Mouse (Mus musculus): ENCODE data around the gene Dnajb7. TPM values are rescaled to one million over a fixed set of nuclear protein-coding genes. Genes with fewer than 3 reads are reported as not detected.
A peak's percentile ranks its signal among the peaks of the same experiment; 100 is the strongest.
"Not testable (repeated sequence)": the region's sequence is repeated elsewhere in the genome, so short reads cannot be mapped to it uniquely, and the experiment has no call there.

The Dnajb7 gene
- polyA plus RNA-seq (2016; fragmentation: Nextera tagmentation; extraction: Ambion mirVana), result 1.5 and 1.7 TPM in 2 replicates

- H3K4me3 ChIP-seq, result no peak within 1 kb of the TSS
- H3K27ac ChIP-seq, result no peak within 1 kb of the TSS
- H3K4me1 ChIP-seq, result no peaks in the 10 kb centered on the region
- H3K36me3 ChIP-seq, result 0 out of 2 replicates have a peak, but pooled peaks cover 2% of the 10 kb centered on the region
- 95% methylated on average over 1 of the region's 1 CpGs for WGBS
- H3K9me3 ChIP-seq, result no peaks in the 10 kb centered on the region
- no peak for DNase-seq (ENCODE audit: low spot score)
- H3K27me3 ChIP-seq (ENCODE audit: insufficient read depth, poor library complexity, severe bottlenecking), result no peaks in the 10 kb centered on the region
These were observed at the start of gene Dnajb7 for GRCm38 (mm10) chr15:81408199-81408598. TSS of gene Dnajb7 (minus strand) at chr15:81408299.

GRCm38 (mm10) chr15:81448463-81448862, 40.4 kb upstream of the Dnajb7 start:
- no peak for DNase-seq (ENCODE audit: low spot score)
- Histone ChIP-seq H3K36me3 (peaks cover 46% of the 10 kb centered on the region), H3K9me3 (no peaks in the 10 kb centered on the region), H3K27me3 (ENCODE audit: insufficient read depth, poor library complexity, severe bottlenecking) (no peaks in the 10 kb centered on the region), H3K4me1 (0 out of 2 replicates have a peak, but pooled peaks cover 4% of the 10 kb centered on the region), H3K27ac (no peak overlapping the region), H3K4me3 (no peak overlapping the region)
- WGBS, result 48% methylated on average over 3 of the region's 3 CpGs

- Histone ChIP-seq H3K27ac (no peak overlapping the region), H3K4me1 (no peaks in the 10 kb centered on the region), H3K36me3 (peaks cover 37% of the 10 kb centered on the region), H3K4me3 (no peak overlapping the region), H3K27me3 (ENCODE audit: insufficient read depth, poor library complexity, severe bottlenecking) (no peaks in the 10 kb centered on the region), H3K9me3 (no peaks in the 10 kb centered on the region)
- no peak for DNase-seq (ENCODE audit: low spot score)
These were observed 31.1 kb upstream of the Dnajb7 start for GRCm38 (mm10) chr15:81439236-81439635.

GRCm38 (mm10) chr15:81438345-81438744, 30.2 kb upstream of the Dnajb7 start:
- WGBS, result 92% methylated on average over 1 of the region's 1 CpGs
- Histone ChIP-seq H3K36me3 (peaks cover 32% of the 10 kb centered on the region), H3K9me3 (no peaks in the 10 kb centered on the region), H3K27ac (no peak overlapping the region), H3K27me3 (ENCODE audit: insufficient read depth, poor library complexity, severe bottlenecking) (no peaks in the 10 kb centered on the region), H3K4me1 (no peaks in the 10 kb centered on the region), H3K4me3 (no peak overlapping the region)
- no peak for DNase-seq (ENCODE audit: low spot score)

- Histone ChIP-seq H3K36me3 (peaks cover 43% of the 10 kb centered on the region), H3K9me3 (no peaks in the 10 kb centered on the region), H3K27me3 (ENCODE audit: insufficient read depth, poor library complexity, severe bottlenecking) (no peaks in the 10 kb centered on the region), H3K4me1 (no peaks in the 10 kb centered on the region), H3K4me3 (no peak overlapping the region), H3K27ac (no peak overlapping the region)
- no peak for DNase-seq (ENCODE audit: low spot score)
- WGBS, result 71% methylated on average over 1 of the region's 1 CpGs
These were observed 23.1 kb upstream of the Dnajb7 start for GRCm38 (mm10) chr15:81431195-81431594.

- 90% methylated on average over 2 of the region's 2 CpGs for WGBS
- no peaks in the 10 kb centered on the region for H3K4me1 ChIP-seq
- H3K27me3 ChIP-seq (ENCODE audit: insufficient read depth, poor library complexity, severe bottlenecking), result no peaks in the 10 kb centered on the region
- no peak overlapping the region for H3K4me3 ChIP-seq
- H3K36me3 ChIP-seq, result peaks cover 44% of the 10 kb centered on the region
- H3K9me3 ChIP-seq, result no peaks in the 10 kb centered on the region
- H3K27ac ChIP-seq, result no peak overlapping the region
- no peak for DNase-seq (ENCODE audit: low spot score)
These were observed 19.8 kb upstream of the Dnajb7 start for GRCm38 (mm10) chr15:81427947-81428346.

GRCm38 (mm10) chr15:81425311-81425710, 17.2 kb upstream of the Dnajb7 start:
- DNase-seq (ENCODE audit: low spot score), result no peak
- Histone ChIP-seq H3K4me3 (no peak overlapping the region), H3K27me3 (ENCODE audit: insufficient read depth, poor library complexity, severe bottlenecking) (no peaks in the 10 kb centered on the region), H3K36me3 (peaks cover 21% of the 10 kb centered on the region), H3K9me3 (no peaks in the 10 kb centered on the region), H3K27ac (no peak overlapping the region), H3K4me1 (no peaks in the 10 kb centered on the region)
- 83% methylated on average over 3 of the region's 3 CpGs for WGBS

GRCm38 (mm10) chr15:81422156-81422681, 14.1 kb upstream of the Dnajb7 start:
- H3K36me3 ChIP-seq, result peaks cover 4% of the 10 kb centered on the region
- H3K27ac ChIP-seq, result no peak overlapping the region
- H3K4me1 ChIP-seq, result no peaks in the 10 kb centered on the region
- DNase-seq (ENCODE audit: low spot score), result no peak
- no peaks in the 10 kb centered on the region for H3K9me3 ChIP-seq
- H3K27me3 ChIP-seq (ENCODE audit: insufficient read depth, poor library complexity, severe bottlenecking), result no peaks in the 10 kb centered on the region
- H3K4me3 ChIP-seq, result no peak overlapping the region
- 84% methylated on average over 7 of the region's 7 CpGs for WGBS

GRCm38 (mm10) chr15:81421454-81421853, 13.4 kb upstream of the Dnajb7 start:
- WGBS, result 89% methylated on average over 1 of the region's 1 CpGs
- peaks cover 3% of the 10 kb centered on the region; the same call in 1 of the 2 replicates for H3K36me3 ChIP-seq
- DNase-seq (ENCODE audit: low spot score), result no peak
- no peaks in the 10 kb centered on the region for H3K27me3 ChIP-seq (ENCODE audit: insufficient read depth, poor library complexity, severe bottlenecking)
- H3K9me3 ChIP-seq, result no peaks in the 10 kb centered on the region
- H3K4me1 ChIP-seq, result peaks cover 6% of the 10 kb centered on the region
- H3K27ac ChIP-seq, result no peak overlapping the region
- no peak overlapping the region for H3K4me3 ChIP-seq

- Histone ChIP-seq H3K27me3 (ENCODE audit: insufficient read depth, poor library complexity, severe bottlenecking) (no peaks in the 10 kb centered on the region), H3K36me3 (peaks cover under 1% of the 10 kb centered on the region; the same call in 1 of the 2 replicates), H3K9me3 (no peaks in the 10 kb centered on the region), H3K4me1 (peaks cover 9% of the 10 kb centered on the region), H3K27ac (no peak overlapping the region), H3K4me3 (no peak overlapping the region)
- DNase-seq (ENCODE audit: low spot score), result no peak
- 91% methylated on average over 4 of the region's 4 CpGs for WGBS
These were observed 10.0 kb upstream of the Dnajb7 start for GRCm38 (mm10) chr15:81418065-81418464.

GRCm38 (mm10) chr15:81416763-81417310, 8.7 kb upstream of the Dnajb7 start:
- peak overlapping the region; percentile 54 for H3K27ac ChIP-seq
- H3K27me3 ChIP-seq (ENCODE audit: insufficient read depth, poor library complexity, severe bottlenecking); H3K36me3 ChIP-seq; H3K4me1 ChIP-seq; H3K9me3 ChIP-seq: not testable (repeated sequence)
- WGBS, result 7% methylated on average over 22 of the region's 22 CpGs
- peak overlapping the region; percentile 40 for H3K4me3 ChIP-seq
- peak; percentile 90 for DNase-seq (ENCODE audit: low spot score)

GRCm38 (mm10) chr15:81405008-81405407, 3.1 kb downstream of the Dnajb7 start:
- H3K27ac ChIP-seq, result no peak overlapping the region
- no peaks in the 10 kb centered on the region for H3K9me3 ChIP-seq
- no peak overlapping the region for H3K4me3 ChIP-seq
- no peaks in the 10 kb centered on the region for H3K27me3 ChIP-seq (ENCODE audit: insufficient read depth, poor library complexity, severe bottlenecking)
- H3K4me1 ChIP-seq, result peaks cover 11% of the 10 kb centered on the region
- 88% methylated on average over 3 of the region's 3 CpGs for WGBS
- no peak for DNase-seq (ENCODE audit: low spot score)
- H3K36me3 ChIP-seq, result peaks cover 6% of the 10 kb centered on the region; the same call in 1 of the 2 replicates

GRCm38 (mm10) chr15:81399638-81400315, 8.3 kb downstream of the Dnajb7 start, which contains the start of the genes St13 and Xpnpep3:
TSS of gene St13 (minus strand) at chr15:81400077.
TSS of gene Xpnpep3 (plus strand) at chr15:81400138.
- under 1% methylated on average over 50 of the region's 50 CpGs for WGBS
- peak within 1 kb of the TSS; percentile 92 for H3K4me3 ChIP-seq
- H3K9me3 ChIP-seq, result no peaks in the 10 kb centered on the region
- peaks cover 4% of the 10 kb centered on the region; the same call in 1 of the 2 replicates for H3K36me3 ChIP-seq
- H3K27me3 ChIP-seq (ENCODE audit: insufficient read depth, poor library complexity, severe bottlenecking), result no peaks in the 10 kb centered on the region
- DNase-seq (ENCODE audit: low spot score), result peak; percentile 98
- peaks cover 11% of the 10 kb centered on the region for H3K4me1 ChIP-seq
- H3K27ac ChIP-seq, result peak within 1 kb of the TSS; percentile 96
